Mouse (Mus musculus) forebrain, embryonic 10.5 days (tissue): ENCODE data around the gene Gfm2. TPM values are rescaled to one million over a fixed set of nuclear protein-coding genes. Genes with fewer than 3 reads are reported as not detected.

Source experiments
- DNase-seq: peaks from one replicate; pipeline ENCODE4 v3.0.0-alpha.2; 2017; ENCODE audit warnings: low spot score; ENCODE audit errors: extremely low spot score
- H3K27ac ChIP-seq: fragments of 300-500 bp; sonication (generic); 2 replicates; pipeline ENCODE4 v1.5.1; 2016; ENCODE audit warnings: mild to moderate bottlenecking
- H3K27me3 ChIP-seq: fragments of 300-500 bp; sonication (generic); 2 replicates; pipeline ENCODE4 v1.6.1; 2016; ENCODE audit warnings: mild to moderate bottlenecking; ENCODE audit not compliant: poor library complexity, severe bottlenecking
- H3K36me3 ChIP-seq: fragments of 300-500 bp; sonication (generic); replicated peaks from 2 replicates; pipeline ENCODE4 v1.6.1; 2016; ENCODE audit warnings: mild to moderate bottlenecking, moderate library complexity
- H3K4me1 ChIP-seq: fragments of 300-500 bp; sonication (generic); 2 replicates; pipeline ENCODE4 v1.6.1; 2016
- H3K4me3 ChIP-seq: fragments of 300-500 bp; sonication (generic); 2 replicates; pipeline ENCODE4 v1.5.1; 2016; ENCODE audit warnings: mild to moderate bottlenecking, moderate library complexity
- H3K9me3 ChIP-seq: fragments of 300-500 bp; sonication (generic); 2 replicates; pipeline ENCODE4 v1.6.1; 2016; ENCODE audit warnings: mild to moderate bottlenecking, moderate library complexity
- WGBS: fragments of 180-500 bp; shearing (Covaris S2); methylation state at CpG from one replicate; pipeline ENCODE4 v1.1.7; 2016; 5-methylcytosine and 5-hydroxymethylcytosine counted together
- polyA plus RNA-seq: library from polyadenylated mRNA; unstranded; fragments of >200 nt; fragmentation: Nextera tagmentation; extraction: Ambion mirVana; gene quantifications from 2 replicates; pipeline ENCODE4 v1.2.1, GENCODE M21; 2016

Gfm2 gene
- polyA plus RNA-seq, 1 experiment from 2014 or later, result 47.1 TPM

DNA sequence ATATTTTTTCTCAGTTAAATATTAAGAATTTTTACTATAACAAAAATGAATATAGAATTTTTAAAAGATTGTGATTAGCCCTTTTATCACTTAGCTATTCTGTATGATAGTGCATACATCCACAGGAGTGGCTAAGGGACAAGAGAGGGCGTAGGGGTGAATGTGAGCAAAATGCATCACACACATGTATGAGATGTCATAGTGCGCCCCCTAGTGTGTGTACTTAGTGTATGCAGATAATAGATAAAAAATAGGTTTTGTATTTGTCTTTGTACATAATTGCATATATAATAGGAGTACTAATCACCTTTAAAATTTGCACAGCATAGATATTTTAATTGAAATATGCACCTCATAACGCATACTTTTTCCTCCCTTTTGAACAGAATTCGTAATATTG is 8.1 kb downstream of the Gfm2 start:
- Histone ChIP-seq H3K36me3 (peaks cover 75% of the 10 kb centered on the region), H3K4me1 (no peaks in the 10 kb centered on the region), H3K27ac (no peak overlapping the region), H3K4me3 (no peak overlapping the region), H3K27me3 (no peaks in the 10 kb centered on the region), H3K9me3 (no peaks in the 10 kb centered on the region)
- DNase-seq, result no peak
- WGBS, result 63% methylated on average over 4 of the region's 4 CpGs

DNA sequence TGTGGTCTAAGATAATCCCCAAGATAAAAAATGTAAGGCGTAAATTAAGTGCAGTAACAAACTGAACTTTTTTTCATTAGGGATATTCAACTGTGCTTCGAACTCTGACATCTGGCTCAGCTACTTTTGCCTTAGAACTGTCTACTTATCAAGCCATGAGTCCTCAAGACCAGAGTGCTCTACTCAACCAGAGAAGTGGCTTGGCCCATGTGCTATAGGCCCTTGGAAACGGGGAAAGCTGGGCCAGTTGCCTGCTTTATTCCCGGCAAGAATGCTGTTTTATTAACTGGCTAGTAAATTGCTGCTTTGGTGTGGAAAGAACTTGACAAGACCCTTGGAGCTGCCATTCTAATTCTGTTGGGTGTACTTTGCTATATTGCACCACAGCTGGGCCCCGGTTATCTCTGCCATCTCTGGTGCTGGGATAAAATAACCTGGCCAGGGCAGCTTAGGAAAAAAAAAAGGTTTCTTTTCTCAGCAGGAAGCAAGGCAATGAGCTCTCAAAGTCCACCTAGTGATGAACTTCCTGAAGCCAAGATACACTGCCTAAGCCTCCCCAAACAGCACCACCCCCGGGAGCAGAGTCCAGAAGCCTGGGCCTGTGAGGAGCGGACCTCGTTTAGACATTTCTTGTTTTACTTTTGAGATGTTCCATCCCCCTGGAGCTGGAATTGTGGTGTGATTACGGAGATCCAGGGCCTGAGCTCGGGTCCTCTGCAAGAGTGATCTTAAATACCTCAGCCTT is 38.0 kb downstream of the Gfm2 start:
- H3K36me3 ChIP-seq, result peaks cover 95% of the 10 kb centered on the region
- no peaks in the 10 kb centered on the region; the same call in 1 of the 2 replicates for H3K4me1 ChIP-seq
- H3K27ac ChIP-seq, result no peak overlapping the region
- H3K9me3 ChIP-seq, result no peaks in the 10 kb centered on the region
- DNase-seq, result no peak
- WGBS, result 90% methylated on average over 10 of the region's 10 CpGs
- H3K4me3 ChIP-seq, result no peak overlapping the region
- no peaks in the 10 kb centered on the region for H3K27me3 ChIP-seq

GRCm38 (mm10) chr13:97176731-97177130 is 39.0 kb downstream of the Gfm2 start:
- Histone ChIP-seq H3K4me1 (no peaks in the 10 kb centered on the region; the same call in 1 of the 2 replicates), H3K4me3 (no peak overlapping the region), H3K27me3 (no peaks in the 10 kb centered on the region), H3K9me3 (no peaks in the 10 kb centered on the region), H3K27ac (no peak overlapping the region), H3K36me3 (peaks cover 93% of the 10 kb centered on the region)
- WGBS, result 94% methylated on average over 5 of the region's 5 CpGs
- no peak for DNase-seq

GRCm38 (mm10) chr13:97178943-97179342 is 41.2 kb downstream of the Gfm2 start:
- no peaks in the 10 kb centered on the region; the same call in 1 of the 2 replicates for H3K4me1 ChIP-seq
- no peak overlapping the region for H3K27ac ChIP-seq
- 76% methylated on average over 7 of the region's 7 CpGs for WGBS
- no peaks in the 10 kb centered on the region for H3K27me3 ChIP-seq
- H3K9me3 ChIP-seq, result no peaks in the 10 kb centered on the region
- no peak overlapping the region for H3K4me3 ChIP-seq
- H3K36me3 ChIP-seq, result peaks cover 85% of the 10 kb centered on the region
- no peak for DNase-seq

DNA sequence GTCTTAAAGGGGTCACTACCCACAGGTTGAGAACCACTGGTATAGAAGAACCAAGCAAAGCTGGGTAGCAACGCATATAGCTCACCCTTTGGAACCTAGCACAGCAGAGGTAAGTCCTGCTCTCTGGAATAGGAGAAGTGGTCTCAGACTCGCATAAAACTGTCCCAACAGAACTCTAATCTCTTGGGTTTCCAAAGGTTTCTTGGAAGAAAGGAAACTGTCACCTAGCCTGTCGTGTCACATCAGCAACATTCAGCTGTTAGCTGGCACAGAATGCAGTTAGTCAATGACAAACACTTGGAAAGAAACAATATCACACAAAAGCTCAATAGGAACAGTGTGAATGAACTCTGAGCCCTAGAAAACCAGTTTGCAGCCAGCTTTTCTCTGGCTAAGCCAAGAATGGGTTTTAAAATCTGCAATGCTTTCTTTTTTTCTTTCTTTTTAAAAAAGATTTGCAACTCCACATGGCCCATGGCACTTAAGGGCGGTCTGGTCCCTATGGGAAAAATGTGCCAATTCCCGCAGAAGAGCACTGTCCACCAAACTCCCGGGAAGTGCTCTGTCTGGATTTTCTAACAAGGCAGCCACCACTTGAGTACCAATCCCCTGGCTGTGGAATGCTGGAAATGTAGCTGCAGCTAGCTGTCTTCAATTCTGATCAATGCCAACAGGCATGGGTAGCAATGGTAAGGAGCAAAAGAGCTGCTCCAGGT is 42.5 kb downstream of the Gfm2 start:
- Histone ChIP-seq H3K36me3 (peaks cover 78% of the 10 kb centered on the region), H3K9me3 (no peaks in the 10 kb centered on the region), H3K27me3 (no peaks in the 10 kb centered on the region), H3K27ac (peak overlapping the region; percentile 36; the same call in 1 of the 2 replicates), H3K4me3 (no peak overlapping the region), H3K4me1 (no peaks in the 10 kb centered on the region; the same call in 1 of the 2 replicates)
- no peak for DNase-seq
- WGBS, result 72% methylated on average over 6 of the region's 6 CpGs

GRCm38 (mm10) chr13:97182821-97183220 is 45.1 kb downstream of the Gfm2 start:
- H3K27me3 ChIP-seq, result no peaks in the 10 kb centered on the region
- no peak overlapping the region for H3K27ac ChIP-seq
- WGBS, result 88% methylated on average over 4 of the region's 4 CpGs
- no peak overlapping the region for H3K4me3 ChIP-seq
- peaks cover 55% of the 10 kb centered on the region for H3K36me3 ChIP-seq
- H3K4me1 ChIP-seq, result no peaks in the 10 kb centered on the region; the same call in 1 of the 2 replicates
- no peaks in the 10 kb centered on the region for H3K9me3 ChIP-seq
- DNase-seq, result no peak

GRCm38 (mm10) chr13:97184168-97184567 is 46.4 kb downstream of the Gfm2 start:
- 98% methylated on average over 2 of the region's 2 CpGs for WGBS

DNA sequence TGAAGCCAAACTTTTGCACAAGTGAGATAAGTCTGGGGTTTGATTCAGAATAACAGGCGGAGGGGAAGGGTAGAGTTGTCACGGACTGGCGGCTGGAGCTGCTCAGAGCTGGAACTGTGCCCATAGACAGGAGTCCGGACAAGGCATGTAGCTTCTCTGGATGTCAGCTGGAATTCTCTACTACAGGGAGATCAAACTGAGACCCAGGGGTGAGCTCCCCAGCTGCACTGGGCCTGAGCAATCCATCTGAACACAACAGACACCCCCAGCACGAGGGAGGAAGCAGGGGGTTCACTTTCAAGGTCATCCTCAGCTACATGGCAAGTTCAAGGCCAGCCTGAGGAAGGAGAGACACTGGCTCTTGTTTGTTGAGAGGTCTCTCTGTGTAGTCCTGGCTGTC is 46.9 kb downstream of the Gfm2 start:
- Histone ChIP-seq H3K4me3 (no peak overlapping the region), H3K27ac (no peak overlapping the region), H3K9me3 (no peaks in the 10 kb centered on the region), H3K4me1 (no peaks in the 10 kb centered on the region; the same call in 1 of the 2 replicates), H3K27me3 (no peaks in the 10 kb centered on the region), H3K36me3 (peaks cover 36% of the 10 kb centered on the region)
- DNase-seq, result no peak
- WGBS, result 88% methylated on average over 5 of the region's 5 CpGs

More at GRCm38 (mm10) chr13:97184168-97184567, 46.4 kb downstream of the Gfm2 start:
- Histone ChIP-seq H3K27ac (no peak overlapping the region), H3K9me3 (no peaks in the 10 kb centered on the region), H3K36me3 (peaks cover 41% of the 10 kb centered on the region), H3K4me1 (no peaks in the 10 kb centered on the region; the same call in 1 of the 2 replicates), H3K27me3 (no peaks in the 10 kb centered on the region), H3K4me3 (no peak overlapping the region)
- no peak for DNase-seq

GRCm38 (mm10) chr13:97186346-97186745 is 48.6 kb downstream of the Gfm2 start:
- no peak overlapping the region for H3K4me3 ChIP-seq
- H3K9me3 ChIP-seq, result no peaks in the 10 kb centered on the region
- H3K4me1 ChIP-seq, result no peaks in the 10 kb centered on the region
- no peak for DNase-seq
- peaks cover 20% of the 10 kb centered on the region for H3K36me3 ChIP-seq
- no peak overlapping the region for H3K27ac ChIP-seq
- 89% methylated on average over 4 of the region's 4 CpGs for WGBS
- no peaks in the 10 kb centered on the region for H3K27me3 ChIP-seq

- no peaks in the 10 kb centered on the region for H3K4me1 ChIP-seq
- peaks cover 15% of the 10 kb centered on the region for H3K36me3 ChIP-seq
- WGBS, result 90% methylated on average over 5 of the region's 5 CpGs
- no peak overlapping the region for H3K27ac ChIP-seq
- H3K9me3 ChIP-seq, result no peaks in the 10 kb centered on the region
- H3K4me3 ChIP-seq, result no peak overlapping the region
- DNase-seq, result no peak
- no peaks in the 10 kb centered on the region for H3K27me3 ChIP-seq
Measured at GRCm38 (mm10) chr13:97187693-97188092, 50.0 kb downstream of the Gfm2 start.

GRCm38 (mm10) chr13:97192649-97193048 is 54.9 kb downstream of the Gfm2 start:
- 91% methylated on average over 11 of the region's 11 CpGs for WGBS

GRCm38 (mm10) chr13:97193420-97193819 is 55.7 kb downstream of the Gfm2 start:
- no peak overlapping the region for H3K27ac ChIP-seq
- H3K9me3 ChIP-seq, result no peaks in the 10 kb centered on the region
- peaks cover 23% of the 10 kb centered on the region for H3K4me1 ChIP-seq
- H3K27me3 ChIP-seq, result peaks cover 12% of the 10 kb centered on the region
- 80% methylated on average over 7 of the region's 7 CpGs for WGBS
- H3K36me3 ChIP-seq, result no peaks in the 10 kb centered on the region
- no peak for DNase-seq
- no peak overlapping the region for H3K4me3 ChIP-seq

More at GRCm38 (mm10) chr13:97192649-97193048, 54.9 kb downstream of the Gfm2 start:
- Histone ChIP-seq H3K4me1 (peaks cover 16% of the 10 kb centered on the region), H3K27ac (no peak overlapping the region), H3K27me3 (peaks cover 12% of the 10 kb centered on the region), H3K9me3 (no peaks in the 10 kb centered on the region), H3K36me3 (no peaks in the 10 kb centered on the region), H3K4me3 (no peak overlapping the region)
- DNase-seq, result no peak
